Mouse (Mus musculus): ENCODE data around the gene Pdik1l.

Gene Pdik1l

GRCm38 (mm10) chr4:134238279-134238651 lies 49.4 kb downstream of the Pdik1l start, which contains the start of gene Cnksr1:
Gene Cnksr1 (minus strand): TSS chr4:134238399.
- DNase-seq (ENCODE audit: low spot score in 2 of 2), result no peak

GRCm38 (mm10) chr4:134237582-134238278 lies 50.0 kb downstream of the Pdik1l start:
- DNase-seq (ENCODE audit: low spot score in 2 of 2), result no peak

GRCm38 (mm10) chr4:134234876-134235275 lies 52.8 kb downstream of the Pdik1l start:
- DNase-seq (ENCODE audit: low spot score in 2 of 2), result no peak

DNA sequence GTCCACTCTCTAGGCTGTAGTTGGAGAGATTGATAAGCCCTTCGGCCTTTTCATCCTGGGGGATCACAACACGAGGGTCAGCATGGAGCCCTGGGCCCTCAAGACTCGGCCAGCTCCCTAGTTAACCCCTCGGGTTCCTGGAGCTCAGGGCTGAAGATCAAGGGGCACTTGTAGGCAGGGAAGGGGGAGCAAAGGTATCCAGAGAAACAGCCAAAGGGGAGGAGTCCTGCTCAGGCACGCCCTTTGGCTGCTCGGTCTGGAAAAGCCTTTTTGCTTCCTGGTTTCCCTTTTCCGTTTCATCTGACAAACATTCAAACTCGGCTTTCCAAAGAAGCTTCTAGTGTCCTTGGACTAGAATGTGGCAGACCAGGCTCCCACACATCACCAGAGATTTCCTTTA lies 57.3 kb downstream of the Pdik1l start:
- no peak for DNase-seq (ENCODE audit: low spot score in 2 of 2)

DNA sequence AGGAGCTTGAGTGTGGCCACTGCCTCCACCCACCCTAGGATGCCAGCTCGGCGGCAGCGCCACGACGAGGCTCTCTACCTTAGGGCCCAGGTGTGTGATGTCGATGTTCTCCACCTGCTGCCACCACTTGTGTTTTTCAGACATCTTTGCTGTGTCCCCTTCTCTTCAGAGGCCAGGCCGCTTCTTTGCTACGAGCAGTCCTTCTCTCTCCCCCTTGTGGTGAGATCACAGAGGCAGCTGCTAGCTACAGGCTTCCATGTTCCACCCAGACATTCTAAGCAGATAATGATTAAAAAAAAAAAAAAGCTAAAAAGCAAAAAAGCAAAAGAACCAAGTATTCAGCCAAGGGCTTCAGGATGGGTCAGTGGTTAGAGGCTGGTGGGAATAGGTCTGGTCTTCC lies 60.5 kb downstream of the Pdik1l start, which contains the start of gene Catsper4:
TSS of gene Catsper4 (minus strand) at position 190 of the 400 bp plus-strand sequence.
- DNase-seq (ENCODE audit: low spot score in 2 of 2), result peak in 1 of 2 experiments; percentile 31
